Mouse (Mus musculus): ENCODE data around the gene Ncmap.

Ncmap gene

GRCm38 (mm10) chr4:135337376-135337942, 60.6 kb downstream of the Ncmap start:
- peak; percentile 60 for DNase-seq

- DNase-seq, result no peak
Observed at GRCm38 (mm10) chr4:135336023-135336357, 62.0 kb downstream of the Ncmap start.

- peak; percentile 83 for DNase-seq
Observed at GRCm38 (mm10) chr4:135335327-135336022, 62.6 kb downstream of the Ncmap start.

- DNase-seq, result no peak
Observed at GRCm38 (mm10) chr4:135326469-135326868, 71.6 kb downstream of the Ncmap start.

- DNase-seq, result no peak
Observed at GRCm38 (mm10) chr4:135326046-135326445, 72.0 kb downstream of the Ncmap start.

- no peak for DNase-seq
Observed at GRCm38 (mm10) chr4:135323021-135323420, 75.0 kb downstream of the Ncmap start.
